Mouse (Mus musculus): Measurements from ENCODE around the gene Lrrtm4. TPM values are rescaled to one million over a fixed set of nuclear protein-coding genes. Genes with fewer than 3 reads are reported as not detected.

The Lrrtm4 gene
- polyA plus RNA-seq, 1 experiment, result 30.5 TPM

DNA sequence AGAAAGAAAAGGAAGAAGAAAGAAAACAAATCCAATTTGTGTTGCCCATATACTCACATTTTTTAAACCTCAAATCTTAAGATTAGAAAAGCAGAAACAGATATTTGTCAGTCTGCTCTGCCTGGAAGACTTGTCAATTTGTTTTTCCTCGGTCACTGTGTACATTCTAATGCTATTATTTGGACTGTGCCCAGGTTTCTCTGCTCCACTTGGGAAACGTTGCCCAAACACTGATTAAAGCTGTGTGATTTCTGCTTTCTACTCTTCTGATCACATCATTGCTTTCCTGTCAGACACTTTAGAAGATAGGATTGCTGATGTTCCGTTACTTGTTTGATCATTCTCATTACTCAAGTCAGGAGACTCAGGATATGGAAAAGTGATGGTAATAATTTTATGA is 247.1 kb downstream of the Lrrtm4 start:
- Histone ChIP-seq H3K4me1 (ENCODE audit: control insufficient read depth, insufficient read depth, low read length) (no peaks in the 10 kb centered on the region), H3K4me3 (ENCODE audit: insufficient read depth, low read length) (no peak overlapping the region), H3K27ac (ENCODE audit: insufficient read depth, low read length) (no peak overlapping the region)
- TF ChIP-seq CTCF (IDR thresholded peaks at IDR 0.05; ENCODE audit: extremely low read depth, insufficient read depth, low read length) (no peak), POLR2A (IDR thresholded peaks at IDR 0.05; ENCODE audit: extremely low read depth, insufficient read depth, low read length) (no peak)

DNA sequence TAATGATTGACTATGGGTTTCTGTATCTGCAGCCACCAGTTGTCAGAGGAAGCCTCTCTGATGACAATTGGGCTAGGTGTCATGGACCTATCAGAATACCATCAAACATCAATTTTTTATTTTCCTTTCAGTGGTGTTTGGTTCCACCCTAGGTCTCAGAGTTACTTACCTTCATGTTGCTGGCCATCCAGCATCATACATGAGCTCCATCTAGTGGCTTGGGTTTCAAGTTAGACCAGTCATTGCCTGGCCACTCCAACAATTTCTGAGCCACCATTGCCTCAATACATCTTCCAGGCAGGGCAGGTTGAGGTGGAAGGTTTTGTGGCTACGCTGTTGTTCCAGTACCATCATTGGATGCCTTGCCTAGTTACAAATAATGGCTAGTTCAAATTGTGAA is 268.3 kb downstream of the Lrrtm4 start:
- H3K27ac ChIP-seq (ENCODE audit: insufficient read depth, low read length), result no peak overlapping the region
- TF ChIP-seq POLR2A (IDR thresholded peaks at IDR 0.05; ENCODE audit: extremely low read depth, insufficient read depth, low read length), result no peak
- TF ChIP-seq CTCF (IDR thresholded peaks at IDR 0.05; ENCODE audit: extremely low read depth, insufficient read depth, low read length), result peak; percentile 25
- no peak overlapping the region for H3K4me3 ChIP-seq (ENCODE audit: insufficient read depth, low read length)

DNA sequence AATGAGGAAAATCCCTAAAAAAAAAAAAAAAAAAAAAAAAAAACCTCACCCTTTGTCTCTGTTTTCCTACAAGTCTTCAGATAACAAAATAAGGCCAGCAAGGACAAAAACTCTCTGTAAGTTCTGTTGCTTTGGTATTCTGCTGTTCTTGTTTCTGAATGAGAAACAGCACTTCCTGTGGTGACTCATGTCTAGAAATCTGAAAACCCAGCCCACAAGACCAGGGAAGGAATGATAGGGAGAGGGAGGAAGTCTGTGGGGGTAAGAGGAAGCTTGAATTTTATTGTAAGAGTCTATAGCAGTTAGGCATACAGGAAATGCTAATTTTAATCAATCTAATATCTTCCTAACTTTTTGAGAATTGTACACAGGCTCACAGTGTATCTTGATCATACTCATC is 283.2 kb downstream of the Lrrtm4 start:
- no peak overlapping the region for H3K27ac ChIP-seq (ENCODE audit: insufficient read depth, low read length)
- H3K4me3 ChIP-seq (ENCODE audit: insufficient read depth, low read length), result no peak overlapping the region
- TF ChIP-seq CTCF (IDR thresholded peaks at IDR 0.05; ENCODE audit: extremely low read depth, insufficient read depth, low read length) (no peak), POLR2A (IDR thresholded peaks at IDR 0.05; ENCODE audit: extremely low read depth, insufficient read depth, low read length) (no peak)
- no peaks in the 10 kb centered on the region for H3K4me1 ChIP-seq (ENCODE audit: control insufficient read depth, insufficient read depth, low read length)

More for the DNA sequence above, 268.3 kb downstream of the Lrrtm4 start:
- H3K4me1 ChIP-seq (ENCODE audit: control insufficient read depth, insufficient read depth, low read length), result no peaks in the 10 kb centered on the region

DNA sequence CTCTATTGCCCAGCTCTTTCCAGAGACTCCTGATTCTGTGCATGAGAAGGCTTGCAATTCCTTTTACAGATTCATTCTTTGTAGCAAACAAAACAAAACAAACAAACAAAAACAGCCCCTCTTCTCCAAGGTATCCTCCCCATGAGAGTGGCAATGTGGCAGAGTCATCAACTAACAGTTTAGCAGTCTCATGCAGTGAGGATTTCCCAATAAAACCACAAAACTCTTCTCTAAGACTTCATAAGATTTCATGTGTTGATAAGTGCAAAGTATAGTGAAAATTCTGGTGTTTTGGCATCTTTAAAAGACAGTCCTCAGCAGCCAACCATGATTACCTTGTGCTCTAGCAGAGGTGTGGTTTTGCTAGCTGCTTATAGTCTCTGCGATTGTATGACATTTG is 284.9 kb downstream of the Lrrtm4 start:
- Histone ChIP-seq H3K4me3 (ENCODE audit: insufficient read depth, low read length) (no peak overlapping the region), H3K27ac (ENCODE audit: insufficient read depth, low read length) (no peak overlapping the region), H3K4me1 (ENCODE audit: control insufficient read depth, insufficient read depth, low read length) (no peaks in the 10 kb centered on the region)
- TF ChIP-seq POLR2A (IDR thresholded peaks at IDR 0.05; ENCODE audit: extremely low read depth, insufficient read depth, low read length), result no peak
- TF ChIP-seq CTCF (IDR thresholded peaks at IDR 0.05; ENCODE audit: extremely low read depth, insufficient read depth, low read length), result no peak

DNA sequence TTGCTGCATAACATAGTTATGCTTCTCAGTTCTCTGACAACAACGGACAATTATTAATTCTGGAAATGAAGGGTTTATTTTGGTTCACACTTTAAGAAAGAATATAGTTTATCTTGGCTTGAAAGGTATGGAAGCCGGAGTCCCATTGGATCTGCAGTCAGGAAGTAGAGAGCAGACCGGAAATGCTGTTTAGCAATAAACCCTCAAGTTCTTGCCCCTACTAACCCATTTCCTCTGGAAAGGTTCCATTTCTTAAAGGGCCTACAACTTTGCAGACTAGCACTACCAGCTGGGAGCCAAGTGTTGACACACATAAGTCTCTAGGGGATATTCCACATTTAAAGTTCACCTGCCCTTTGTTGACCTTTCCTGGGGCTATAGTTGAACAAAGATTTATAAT is 309.7 kb downstream of the Lrrtm4 start:
- H3K27ac ChIP-seq (ENCODE audit: insufficient read depth, low read length), result no peak overlapping the region

DNA sequence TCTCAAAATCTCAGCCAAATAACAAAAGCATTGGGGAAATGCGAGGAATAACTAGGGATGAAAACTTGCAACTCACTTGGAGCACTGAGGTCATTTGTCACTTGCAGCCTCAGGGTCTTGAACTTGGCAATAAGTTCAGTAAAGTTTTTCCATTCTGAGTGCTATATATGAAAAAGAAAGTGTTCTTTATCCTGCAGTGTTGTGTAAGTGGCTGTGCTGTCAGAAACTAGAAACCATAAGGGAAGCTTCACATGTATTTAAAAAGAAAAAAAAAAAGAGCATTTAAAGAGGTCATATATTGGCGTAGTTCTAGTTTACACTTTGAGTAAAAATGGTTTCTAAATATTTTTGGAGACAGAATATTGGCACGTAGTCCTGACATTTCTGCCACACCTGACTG is 313.1 kb downstream of the Lrrtm4 start:
- no peak overlapping the region for H3K27ac ChIP-seq (ENCODE audit: insufficient read depth, low read length)
- TF ChIP-seq CTCF (IDR thresholded peaks at IDR 0.05; ENCODE audit: extremely low read depth, insufficient read depth, low read length), result no peak
- no peak for TF ChIP-seq POLR2A (IDR thresholded peaks at IDR 0.05; ENCODE audit: extremely low read depth, insufficient read depth, low read length)
- no peaks in the 10 kb centered on the region for H3K4me1 ChIP-seq (ENCODE audit: control insufficient read depth, insufficient read depth, low read length)
- no peak overlapping the region for H3K4me3 ChIP-seq (ENCODE audit: insufficient read depth, low read length)

More for the DNA sequence above, 309.7 kb downstream of the Lrrtm4 start:
- Histone ChIP-seq H3K4me1 (ENCODE audit: control insufficient read depth, insufficient read depth, low read length) (no peaks in the 10 kb centered on the region), H3K4me3 (ENCODE audit: insufficient read depth, low read length) (no peak overlapping the region)
- TF ChIP-seq POLR2A (IDR thresholded peaks at IDR 0.05; ENCODE audit: extremely low read depth, insufficient read depth, low read length) (no peak), CTCF (IDR thresholded peaks at IDR 0.05; ENCODE audit: extremely low read depth, insufficient read depth, low read length) (no peak)

DNA sequence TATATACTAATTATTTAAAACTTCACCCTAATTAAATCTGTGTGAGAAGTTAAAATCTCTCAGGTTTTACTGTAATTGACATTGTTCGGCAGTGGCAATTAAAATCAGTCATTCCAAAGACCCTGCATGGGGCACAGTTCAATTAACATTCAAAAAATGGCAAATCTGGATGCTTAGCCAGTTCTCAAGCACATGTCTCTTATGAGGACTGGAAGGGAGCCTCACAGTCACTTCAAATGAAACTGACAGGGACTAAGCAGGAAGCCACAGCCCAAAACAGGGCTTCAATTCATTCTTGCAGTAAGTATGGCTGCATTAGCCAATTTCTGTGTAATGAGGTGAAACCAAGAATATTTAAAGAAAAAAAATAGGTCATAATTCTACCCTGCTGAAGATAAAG is 333.6 kb downstream of the Lrrtm4 start:
- no peak overlapping the region for H3K27ac ChIP-seq (ENCODE audit: insufficient read depth, low read length)
- no peaks in the 10 kb centered on the region for H3K4me1 ChIP-seq (ENCODE audit: control insufficient read depth, insufficient read depth, low read length)
- no peak for TF ChIP-seq POLR2A (IDR thresholded peaks at IDR 0.05; ENCODE audit: extremely low read depth, insufficient read depth, low read length)
- TF ChIP-seq CTCF (IDR thresholded peaks at IDR 0.05; ENCODE audit: extremely low read depth, insufficient read depth, low read length), result no peak
- H3K4me3 ChIP-seq (ENCODE audit: insufficient read depth, low read length), result no peak overlapping the region

DNA sequence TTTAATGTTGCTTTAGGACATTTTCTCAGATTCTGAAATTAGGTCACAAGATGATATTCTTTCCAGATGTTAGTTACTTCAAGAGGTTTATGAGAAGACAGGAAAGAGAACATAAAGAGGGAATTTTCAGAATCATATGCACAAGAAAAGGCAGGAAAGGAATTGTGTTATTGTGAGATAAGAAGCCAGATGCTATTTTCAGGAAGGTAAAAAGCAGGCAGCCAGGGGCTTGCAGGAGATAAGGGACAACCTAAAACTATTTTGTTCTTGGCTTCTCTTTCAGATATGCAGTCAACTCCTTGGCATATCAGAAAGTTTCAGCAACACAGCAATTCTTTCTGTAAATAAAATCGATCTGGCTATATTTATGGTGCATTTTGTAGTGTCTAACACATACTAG is 338.4 kb downstream of the Lrrtm4 start:
- no peak overlapping the region for H3K4me3 ChIP-seq (ENCODE audit: insufficient read depth, low read length)
- H3K27ac ChIP-seq (ENCODE audit: insufficient read depth, low read length), result no peak overlapping the region
- H3K4me1 ChIP-seq (ENCODE audit: control insufficient read depth, insufficient read depth, low read length), result no peaks in the 10 kb centered on the region
- no peak for TF ChIP-seq CTCF (IDR thresholded peaks at IDR 0.05; ENCODE audit: extremely low read depth, insufficient read depth, low read length)
- TF ChIP-seq POLR2A (IDR thresholded peaks at IDR 0.05; ENCODE audit: extremely low read depth, insufficient read depth, low read length), result no peak

DNA sequence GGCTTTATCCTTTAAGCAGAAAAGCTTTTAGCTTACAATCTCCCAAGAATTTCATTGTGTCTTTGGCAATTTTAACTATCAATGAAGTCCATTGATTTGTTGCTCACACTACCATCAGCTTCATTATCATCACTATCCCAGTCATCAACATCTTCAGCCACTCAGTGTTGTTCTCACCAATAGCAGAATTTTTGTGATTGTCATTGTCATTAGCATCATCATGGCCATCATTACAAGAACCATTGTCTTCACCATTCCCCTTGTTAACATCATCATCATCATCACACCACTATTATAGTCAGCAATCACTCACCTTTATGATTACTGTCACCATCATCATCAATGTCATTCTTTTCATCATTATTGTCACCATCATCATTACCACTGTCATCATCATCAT is 344.9 kb downstream of the Lrrtm4 start:
- TF ChIP-seq CTCF (IDR thresholded peaks at IDR 0.05; ENCODE audit: extremely low read depth, insufficient read depth, low read length), result no peak
- no peak for TF ChIP-seq POLR2A (IDR thresholded peaks at IDR 0.05; ENCODE audit: extremely low read depth, insufficient read depth, low read length)

DNA sequence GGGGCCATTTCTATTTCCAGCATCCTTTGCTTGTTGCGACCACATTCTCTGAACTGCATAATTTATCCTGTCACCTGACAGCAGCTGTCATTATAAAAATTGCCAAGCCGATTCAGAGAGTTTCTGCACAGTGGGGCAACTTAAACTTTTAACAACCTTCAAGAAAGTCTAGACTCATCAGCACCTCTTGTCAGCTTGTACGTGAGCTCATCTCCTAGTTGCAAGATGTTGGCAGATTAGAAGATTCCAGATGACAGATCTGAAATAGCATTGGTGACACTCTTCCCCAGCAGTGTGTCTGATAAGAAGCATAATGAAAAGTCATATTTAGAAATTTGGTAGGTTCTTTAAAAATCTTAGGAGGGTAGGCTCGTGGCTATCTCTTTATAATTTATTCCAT is 347.9 kb downstream of the Lrrtm4 start:
- Histone ChIP-seq H3K4me1 (ENCODE audit: control insufficient read depth, insufficient read depth, low read length) (no peaks in the 10 kb centered on the region), H3K27ac (ENCODE audit: insufficient read depth, low read length) (no peak overlapping the region), H3K4me3 (ENCODE audit: insufficient read depth, low read length) (no peak overlapping the region)
- TF ChIP-seq POLR2A (IDR thresholded peaks at IDR 0.05; ENCODE audit: extremely low read depth, insufficient read depth, low read length) (no peak), CTCF (IDR thresholded peaks at IDR 0.05; ENCODE audit: extremely low read depth, insufficient read depth, low read length) (no peak)

More for the DNA sequence above, 344.9 kb downstream of the Lrrtm4 start:
- Histone ChIP-seq H3K4me1 (ENCODE audit: control insufficient read depth, insufficient read depth, low read length) (no peaks in the 10 kb centered on the region), H3K4me3 (ENCODE audit: insufficient read depth, low read length) (no peak overlapping the region), H3K27ac (ENCODE audit: insufficient read depth, low read length) (no peak overlapping the region)
